Mouse (Mus musculus): Measurements from ENCODE around the gene Ngp. TPM values are rescaled to one million over a fixed set of nuclear protein-coding genes. Genes with fewer than 3 reads are reported as not detected.
"Not testable (repeated sequence)": the region's sequence is repeated elsewhere in the genome, so short reads cannot be mapped to it uniquely, and the experiment has no call there.

Ngp gene
- polyA plus RNA-seq, 1 experiment from 2014 or later: 4.8 TPM

- Histone ChIP-seq H3K4me1 (ENCODE audit: insufficient read depth, low read length) (no peaks in the 10 kb centered on the region), H3K4me3 (ENCODE audit: low read length) (no peak overlapping the region), H3K36me3 (ENCODE audit: insufficient read depth, low read length) (peaks cover 79% of the 10 kb centered on the region), H3K9ac (replicated peaks; ENCODE audit: low read length) (no peak overlapping the region), H3K9me3 (ENCODE audit: low read length) (no peaks in the 10 kb centered on the region), H3K4me2 (replicated peaks; ENCODE audit: low read depth, low read length) (no peak overlapping the region), H3K27ac (ENCODE audit: low read length) (no peak overlapping the region), H3K27me3 (ENCODE audit: insufficient read depth, low read length) (no peaks in the 10 kb centered on the region)
- ATAC-seq (ENCODE audit: low FRiP score, low TSS enrichment): no peak
- 100% methylated on average over 3 of the region's 3 CpGs for WGBS
Observed at GRCm38 (mm10) chr9:110390843-110391242, 28.7 kb upstream of the Ngp start.

GRCm38 (mm10) chr9:110393295-110393694, 26.3 kb upstream of the Ngp start:
- H3K4me3 ChIP-seq (ENCODE audit: low read length): no peak overlapping the region
- H3K9me3 ChIP-seq (ENCODE audit: low read length): no peaks in the 10 kb centered on the region
- H3K36me3 ChIP-seq (ENCODE audit: insufficient read depth, low read length): peaks cover 61% of the 10 kb centered on the region
- 92% methylated on average over 4 of the region's 4 CpGs for WGBS
- ATAC-seq (ENCODE audit: low FRiP score, low TSS enrichment): no peak
- H3K27ac ChIP-seq (ENCODE audit: low read length): no peak overlapping the region
- H3K27me3 ChIP-seq (ENCODE audit: insufficient read depth, low read length): no peaks in the 10 kb centered on the region
- H3K4me2 ChIP-seq (replicated peaks; ENCODE audit: low read depth, low read length): no peak overlapping the region
- H3K4me1 ChIP-seq (ENCODE audit: insufficient read depth, low read length): no peaks in the 10 kb centered on the region
- H3K9ac ChIP-seq (replicated peaks; ENCODE audit: low read length): no peak overlapping the region

- Histone ChIP-seq H3K27me3 (ENCODE audit: insufficient read depth, low read length) (no peaks in the 10 kb centered on the region), H3K9me3 (ENCODE audit: low read length) (no peaks in the 10 kb centered on the region), H3K4me2 (replicated peaks; ENCODE audit: low read depth, low read length) (no peak overlapping the region), H3K4me3 (ENCODE audit: low read length) (no peak overlapping the region), H3K9ac (replicated peaks; ENCODE audit: low read length) (no peak overlapping the region), H3K4me1 (ENCODE audit: insufficient read depth, low read length) (no peaks in the 10 kb centered on the region), H3K27ac (ENCODE audit: low read length) (no peak overlapping the region), H3K36me3 (ENCODE audit: insufficient read depth, low read length) (peaks cover 14% of the 10 kb centered on the region; the same call in 1 of the 2 replicates)
- ATAC-seq (ENCODE audit: low FRiP score, low TSS enrichment): peak; percentile 63; the same call in 1 of the 2 replicates
- WGBS: 68% methylated on average over 5 of the region's 5 CpGs
Observed at GRCm38 (mm10) chr9:110400650-110401049, 18.9 kb upstream of the Ngp start.

GRCm38 (mm10) chr9:110402731-110403130, 16.8 kb upstream of the Ngp start:
- no peak for ATAC-seq (ENCODE audit: low FRiP score, low TSS enrichment)
- no peak overlapping the region for H3K4me2 ChIP-seq (replicated peaks; ENCODE audit: low read depth, low read length)
- H3K36me3 ChIP-seq (ENCODE audit: insufficient read depth, low read length): peaks cover 6% of the 10 kb centered on the region; the same call in 1 of the 2 replicates
- H3K27me3 ChIP-seq (ENCODE audit: insufficient read depth, low read length): no peaks in the 10 kb centered on the region
- H3K4me1 ChIP-seq (ENCODE audit: insufficient read depth, low read length): peaks cover 10% of the 10 kb centered on the region; the same call in 1 of the 2 replicates
- 98% methylated on average over 2 of the region's 2 CpGs for WGBS
- H3K4me3 ChIP-seq (ENCODE audit: low read length): no peak overlapping the region
- H3K9me3 ChIP-seq (ENCODE audit: low read length): no peaks in the 10 kb centered on the region
- H3K9ac ChIP-seq (replicated peaks; ENCODE audit: low read length): no peak overlapping the region
- no peak overlapping the region for H3K27ac ChIP-seq (ENCODE audit: low read length)

- H3K27me3 ChIP-seq (ENCODE audit: insufficient read depth, low read length); H3K27ac ChIP-seq (ENCODE audit: low read length); H3K4me1 ChIP-seq (ENCODE audit: insufficient read depth, low read length); H3K9me3 ChIP-seq (ENCODE audit: low read length); H3K9ac ChIP-seq (replicated peaks; ENCODE audit: low read length); ATAC-seq (ENCODE audit: low FRiP score, low TSS enrichment); H3K4me3 ChIP-seq (ENCODE audit: low read length); H3K4me2 ChIP-seq (replicated peaks; ENCODE audit: low read depth, low read length); H3K36me3 ChIP-seq (ENCODE audit: insufficient read depth, low read length): not testable (repeated sequence)
- 90% methylated on average over 4 of the region's 4 CpGs for WGBS
Observed at GRCm38 (mm10) chr9:110403240-110403639, 16.3 kb upstream of the Ngp start.

GRCm38 (mm10) chr9:110407311-110408098, 12.0 kb upstream of the Ngp start:
- peak; percentile 50 for ATAC-seq (ENCODE audit: low FRiP score, low TSS enrichment)
- peak overlapping the region; percentile 74 for H3K27ac ChIP-seq (ENCODE audit: low read length)
- peak overlapping the region; percentile 76 for H3K9ac ChIP-seq (replicated peaks; ENCODE audit: low read length)
- no peaks in the 10 kb centered on the region for H3K27me3 ChIP-seq (ENCODE audit: insufficient read depth, low read length)
- peaks cover 6% of the 10 kb centered on the region; the same call in 1 of the 2 replicates for H3K36me3 ChIP-seq (ENCODE audit: insufficient read depth, low read length)
- H3K9me3 ChIP-seq (ENCODE audit: low read length): no peaks in the 10 kb centered on the region
- peak overlapping the region; percentile 70 for H3K4me2 ChIP-seq (replicated peaks; ENCODE audit: low read depth, low read length)
- H3K4me1 ChIP-seq (ENCODE audit: insufficient read depth, low read length): peaks cover 16% of the 10 kb centered on the region; the same call in 1 of the 2 replicates
- under 1% methylated on average over 41 of the region's 41 CpGs for WGBS
- peak overlapping the region; percentile 68 for H3K4me3 ChIP-seq (ENCODE audit: low read length)

GRCm38 (mm10) chr9:110408099-110408773, 11.3 kb upstream of the Ngp start, which contains the start of gene Ptpn23:
Gene Ptpn23, minus strand, starts transcription at chr9:110408213.
- H3K27ac ChIP-seq (ENCODE audit: low read length): peak within 1 kb of the TSS; percentile 74
- H3K36me3 ChIP-seq (ENCODE audit: insufficient read depth, low read length): peaks cover 6% of the 10 kb centered on the region; the same call in 1 of the 2 replicates
- peak within 1 kb of the TSS; percentile 79 for H3K4me2 ChIP-seq (replicated peaks; ENCODE audit: low read depth, low read length)
- peak within 1 kb of the TSS; percentile 82 for H3K9ac ChIP-seq (replicated peaks; ENCODE audit: low read length)
- H3K27me3 ChIP-seq (ENCODE audit: insufficient read depth, low read length): no peaks in the 10 kb centered on the region
- peak; percentile 95 for ATAC-seq (ENCODE audit: low FRiP score, low TSS enrichment)
- under 1% methylated on average over 39 of the region's 39 CpGs for WGBS
- H3K4me3 ChIP-seq (ENCODE audit: low read length): peak within 1 kb of the TSS; percentile 68
- H3K9me3 ChIP-seq (ENCODE audit: low read length): no peaks in the 10 kb centered on the region
- H3K4me1 ChIP-seq (ENCODE audit: insufficient read depth, low read length): peaks cover 16% of the 10 kb centered on the region; the same call in 1 of the 2 replicates

GRCm38 (mm10) chr9:110410908-110411887, 8.3 kb upstream of the Ngp start:
- Histone ChIP-seq H3K9ac (replicated peaks; ENCODE audit: low read length) (no peak overlapping the region), H3K4me2 (replicated peaks; ENCODE audit: low read depth, low read length) (no peak overlapping the region), H3K27me3 (ENCODE audit: insufficient read depth, low read length) (no peaks in the 10 kb centered on the region), H3K36me3 (ENCODE audit: insufficient read depth, low read length) (no peaks in the 10 kb centered on the region), H3K4me1 (ENCODE audit: insufficient read depth, low read length) (peaks cover 14% of the 10 kb centered on the region; the same call in 1 of the 2 replicates), H3K27ac (ENCODE audit: low read length) (no peak overlapping the region), H3K4me3 (ENCODE audit: low read length) (no peak overlapping the region), H3K9me3 (ENCODE audit: low read length) (no peaks in the 10 kb centered on the region)
- 39% methylated on average over 6 of the region's 6 CpGs for WGBS
- no peak for ATAC-seq (ENCODE audit: low FRiP score, low TSS enrichment)

GRCm38 (mm10) chr9:110412926-110413325, 6.6 kb upstream of the Ngp start:
- ATAC-seq (ENCODE audit: low FRiP score, low TSS enrichment): no peak
- Histone ChIP-seq H3K36me3 (ENCODE audit: insufficient read depth, low read length) (no peaks in the 10 kb centered on the region), H3K27me3 (ENCODE audit: insufficient read depth, low read length) (no peaks in the 10 kb centered on the region), H3K27ac (ENCODE audit: low read length) (no peak overlapping the region), H3K4me2 (replicated peaks; ENCODE audit: low read depth, low read length) (no peak overlapping the region), H3K9ac (replicated peaks; ENCODE audit: low read length) (no peak overlapping the region), H3K9me3 (ENCODE audit: low read length) (no peaks in the 10 kb centered on the region), H3K4me3 (ENCODE audit: low read length) (no peak overlapping the region), H3K4me1 (ENCODE audit: insufficient read depth, low read length) (peaks cover 7% of the 10 kb centered on the region; the same call in 1 of the 2 replicates)
- WGBS: 83% methylated on average over 7 of the region's 7 CpGs

All from kidney, embryonic 16.5 days (tissue).